Mouse (Mus musculus) left cerebral cortex, postnatal 10 days (tissue): ENCODE results near the gene Cyp2d22. TPM values are rescaled to one million over a fixed set of nuclear protein-coding genes. Genes with fewer than 3 reads are reported as not detected.
"Not testable (repeated sequence)": the region's sequence is repeated elsewhere in the genome, so short reads cannot be mapped to it uniquely, and the experiment has no call there.

Experiments
- DNase-seq, 2 experiments: peaks; one replicate each; pipeline ENCODE4 v3.0.0; 2021 to 2022; ENCODE audit warnings: low spot score in 2 of 2, mixed read lengths in 1 of 2; ENCODE audit errors: extremely low spot score in 1 of 2
- intact Hi-C: fragments of 180-260 bp; cut with DNase I; formaldehyde crosslinking; loops from one replicate; pipeline ENCODE4 v1.15.1; 2025
- total RNA-seq, 2 experiments: library from RNA; stranded (reverse); gene quantifications; 2 replicates each; pipeline ENCODE4 v1.2.3; 2021

Gene Cyp2d22
- total RNA-seq, 2 experiments from 2014 or later, result 10.7 to 11.5 TPM

DNA sequence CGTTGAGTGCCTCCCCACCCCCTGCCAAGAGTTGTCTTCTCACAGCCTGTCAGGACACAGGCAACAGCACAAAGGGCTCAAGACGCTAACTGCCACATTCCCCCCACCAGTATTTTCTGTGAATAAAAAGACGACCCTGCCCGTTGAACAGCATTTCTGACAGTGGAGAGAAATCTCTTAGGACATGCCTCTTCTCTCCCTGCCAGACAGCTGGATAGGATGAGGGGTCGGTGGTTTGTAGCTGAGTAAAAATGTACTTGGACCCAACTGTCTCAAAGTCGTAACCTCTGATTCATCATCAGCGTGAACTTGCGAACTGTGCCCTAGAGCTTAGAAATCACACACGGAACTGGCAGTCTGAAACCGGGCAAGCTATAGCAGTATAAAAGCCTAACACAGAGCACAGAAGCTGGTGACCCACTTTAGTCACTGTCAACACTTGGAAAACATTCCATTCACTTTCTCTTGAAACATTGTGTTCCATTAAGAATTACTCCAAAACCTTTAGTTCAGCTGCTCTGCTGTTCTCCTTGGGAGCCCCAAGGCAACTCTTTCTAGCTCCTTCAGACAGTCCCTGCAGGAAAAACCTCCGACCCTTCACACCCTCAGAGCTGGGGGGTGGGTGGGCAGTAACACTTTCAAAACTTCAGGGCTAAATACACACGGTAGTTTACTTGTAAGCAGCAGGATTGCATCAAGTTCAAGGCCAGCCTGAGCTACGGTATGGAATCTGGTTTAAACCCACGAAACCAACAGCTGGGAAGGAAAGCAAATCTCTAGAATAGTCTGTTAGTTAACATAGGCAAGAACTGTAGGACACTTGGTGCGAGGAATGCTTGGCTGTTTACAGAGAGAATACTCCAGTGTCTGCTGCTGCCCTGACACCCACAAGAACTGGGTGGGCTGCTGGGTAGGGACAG lies 1.5 kb downstream of the Cyp2d22 start:
- DNase-seq, result no peak
- intact Hi-C loops, result no loop called here

DNA sequence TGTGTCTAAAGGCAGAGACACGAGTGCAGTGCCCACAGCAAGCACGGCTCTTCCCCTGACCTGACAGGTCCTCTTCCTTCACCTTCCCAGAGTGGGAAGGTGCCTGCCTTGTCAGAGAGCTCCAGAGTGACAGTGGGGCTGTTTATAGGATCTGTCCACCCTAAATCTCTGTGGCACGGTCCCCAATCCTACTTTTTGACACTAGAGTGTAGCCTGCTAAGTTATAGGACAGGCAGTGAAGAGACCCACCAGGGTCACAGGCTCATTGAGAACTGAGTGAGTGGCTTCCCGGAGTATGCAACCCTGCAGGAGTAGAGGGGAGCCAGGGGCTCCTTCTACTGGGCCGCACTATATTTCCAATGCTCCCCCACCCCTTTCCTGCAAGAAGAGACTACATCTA lies 2.4 kb downstream of the Cyp2d22 start:
- DNase-seq, result no peak
- intact Hi-C loops, result no loop called here

DNA sequence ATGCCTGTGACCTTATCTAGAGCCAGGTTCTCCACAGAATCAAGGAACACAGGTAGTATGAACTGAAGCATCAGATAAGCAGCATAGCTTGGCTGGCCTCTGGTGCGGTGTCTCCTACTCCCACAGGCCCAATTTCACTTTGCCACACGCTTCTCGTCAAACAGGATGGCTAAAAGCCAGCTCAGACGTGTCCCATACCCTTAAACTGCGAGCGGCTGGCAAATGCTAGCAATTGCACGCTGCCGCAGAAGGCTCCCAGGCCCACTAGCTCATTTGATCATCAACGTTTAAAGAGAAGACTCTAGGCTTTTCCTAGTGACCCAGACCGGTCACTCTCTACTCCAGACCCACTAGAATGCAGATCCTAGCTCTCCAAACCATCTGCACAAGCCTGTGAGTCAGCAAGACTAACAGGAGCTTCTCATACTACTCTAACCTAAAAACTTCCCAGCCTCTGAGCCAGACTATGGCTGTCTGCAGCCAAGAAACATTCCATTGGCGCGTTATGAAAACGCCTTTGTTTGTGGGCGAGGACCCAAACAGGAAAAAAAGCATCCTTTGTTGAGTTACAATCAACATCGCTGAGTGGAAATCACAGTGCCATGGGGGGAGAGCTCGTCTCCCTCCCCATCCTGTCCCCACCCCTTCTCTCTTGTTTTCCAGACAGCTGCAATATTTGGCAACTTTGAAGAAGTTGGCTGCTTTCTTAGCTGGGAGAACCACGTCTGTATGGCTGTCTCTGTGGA lies 3.5 kb downstream of the Cyp2d22 start:
- intact Hi-C loops, result no loop called here
- DNase-seq, result peak; percentile 51 to 69

DNA sequence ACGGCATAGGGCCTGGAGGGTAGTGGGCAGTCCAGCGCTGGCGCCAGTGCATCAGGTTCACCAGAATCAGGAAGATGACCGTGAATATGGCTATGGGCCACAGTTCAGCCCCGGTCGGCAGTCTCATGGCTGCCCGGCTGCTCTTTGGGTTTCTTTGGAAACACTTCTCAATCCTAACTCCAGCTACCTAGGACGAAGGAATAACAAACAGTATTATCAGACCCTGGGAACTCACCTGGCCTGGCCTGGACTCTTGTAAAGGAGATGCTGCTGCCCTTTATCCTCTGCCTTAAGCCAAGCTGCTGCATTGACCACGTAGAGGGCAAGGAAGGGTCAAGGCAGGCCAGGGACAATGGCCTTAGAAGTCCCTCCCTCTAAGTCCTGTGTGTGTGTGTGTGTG lies 4.2 kb downstream of the Cyp2d22 start:
- intact Hi-C loops, result no loop called here
- no peak for DNase-seq

DNA sequence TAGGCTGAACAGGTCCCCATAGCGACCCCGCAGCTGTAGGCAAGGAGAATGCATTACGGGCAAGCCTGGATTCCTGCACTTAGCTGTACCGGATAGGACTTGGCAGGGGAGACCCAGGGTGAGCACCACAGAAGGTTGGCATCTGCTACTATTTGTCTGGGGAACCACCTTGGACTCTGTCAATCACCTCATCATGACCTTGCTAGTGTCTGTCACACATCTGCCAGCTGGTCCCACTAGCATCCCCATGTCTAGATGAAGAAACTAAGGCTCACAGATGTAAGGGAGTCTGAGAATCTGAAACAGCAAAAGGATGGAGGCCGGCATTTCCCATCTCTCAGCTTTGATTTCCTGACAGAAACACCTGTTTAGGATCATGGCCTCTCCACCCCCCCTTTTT lies 5.6 kb downstream of the Cyp2d22 start:
- DNase-seq, result no peak
- intact Hi-C loops, result no loop called here

DNA sequence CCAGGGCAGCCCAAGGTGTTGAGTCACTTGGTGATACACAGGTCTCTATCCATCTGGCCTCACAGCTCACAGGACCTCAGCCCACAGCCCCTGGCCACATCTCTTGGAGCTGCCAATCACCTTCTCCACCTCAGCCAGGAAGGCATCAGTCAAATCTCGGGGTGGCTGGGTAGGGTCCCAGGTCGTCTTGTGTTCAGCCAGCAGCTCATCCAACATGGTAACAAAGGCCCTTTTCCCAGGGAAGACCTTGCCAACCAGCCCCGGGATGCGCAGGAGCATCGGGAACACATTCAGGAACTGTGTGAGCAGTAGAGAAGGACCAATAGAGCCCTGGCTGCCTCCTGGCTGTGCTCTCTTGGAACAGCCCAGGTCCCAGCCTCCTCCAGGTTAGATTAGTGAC lies 7.1 kb downstream of the Cyp2d22 start:
- no peak for DNase-seq
- intact Hi-C loops, result no loop called here

DNA sequence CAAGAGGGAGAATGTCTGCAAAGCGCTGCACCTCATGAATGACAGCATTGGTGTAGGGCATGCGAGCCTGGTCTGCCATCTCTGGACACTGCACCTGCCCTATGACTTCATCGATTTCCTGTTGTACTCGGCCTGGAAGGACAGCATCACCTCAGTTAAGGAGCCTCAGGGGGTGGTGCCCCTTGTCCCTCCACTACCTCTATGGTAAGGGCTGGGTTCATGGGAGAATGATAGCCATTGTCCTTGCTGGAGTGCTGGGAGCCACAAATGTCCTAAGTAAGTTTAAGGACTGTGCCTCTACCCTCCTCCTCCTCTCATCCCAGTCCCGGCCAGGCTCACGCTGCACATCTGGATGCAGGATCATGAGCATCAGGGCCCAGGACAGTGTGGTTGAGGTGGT lies 7.6 kb downstream of the Cyp2d22 start:
- DNase-seq, result no peak
- intact Hi-C loops, result no loop called here

DNA sequence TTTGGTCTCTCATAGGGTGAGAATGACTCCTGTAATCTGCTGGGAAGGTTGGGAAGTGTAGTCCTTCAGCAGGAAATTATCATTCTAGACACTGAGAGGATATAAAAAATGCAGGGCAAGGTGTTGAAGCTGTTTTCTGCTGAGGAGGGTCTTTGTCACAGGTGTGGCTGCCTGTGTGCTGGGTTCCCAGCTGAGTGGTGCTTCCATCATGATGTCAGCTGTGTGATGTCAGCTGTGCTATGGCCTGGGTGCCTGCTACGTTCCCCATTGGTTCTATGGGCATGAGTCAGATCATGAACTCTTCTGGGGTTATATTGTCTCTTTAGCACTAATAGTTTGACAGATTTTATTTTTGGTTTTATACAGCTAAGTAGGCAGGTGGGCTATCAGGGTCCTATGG lies 11.2 kb downstream of the Cyp2d22 start:
- DNase-seq, result no peak
- intact Hi-C loops, result no loop called here

DNA sequence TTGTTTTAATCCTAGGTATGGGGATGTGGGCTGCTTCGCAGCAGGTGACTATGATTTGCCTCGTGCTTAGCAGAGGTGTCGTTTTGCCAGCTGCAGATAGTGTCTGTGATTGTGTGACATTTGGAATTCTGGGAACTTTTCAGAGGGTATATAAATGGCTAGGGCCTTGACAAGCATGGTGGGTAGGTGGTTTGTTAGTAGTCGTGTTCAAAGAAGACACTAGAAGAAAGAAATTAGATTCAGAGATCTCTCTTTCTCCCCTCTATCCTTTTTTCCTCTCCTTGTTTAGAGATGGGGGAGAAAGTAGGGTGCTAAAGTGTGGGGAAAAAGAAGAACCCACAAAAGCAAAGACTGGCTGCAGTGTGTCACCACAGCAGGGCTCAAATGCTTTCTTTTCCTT lies 11.9 kb downstream of the Cyp2d22 start:
- no peak for DNase-seq
- intact Hi-C loops, result no loop called here

DNA sequence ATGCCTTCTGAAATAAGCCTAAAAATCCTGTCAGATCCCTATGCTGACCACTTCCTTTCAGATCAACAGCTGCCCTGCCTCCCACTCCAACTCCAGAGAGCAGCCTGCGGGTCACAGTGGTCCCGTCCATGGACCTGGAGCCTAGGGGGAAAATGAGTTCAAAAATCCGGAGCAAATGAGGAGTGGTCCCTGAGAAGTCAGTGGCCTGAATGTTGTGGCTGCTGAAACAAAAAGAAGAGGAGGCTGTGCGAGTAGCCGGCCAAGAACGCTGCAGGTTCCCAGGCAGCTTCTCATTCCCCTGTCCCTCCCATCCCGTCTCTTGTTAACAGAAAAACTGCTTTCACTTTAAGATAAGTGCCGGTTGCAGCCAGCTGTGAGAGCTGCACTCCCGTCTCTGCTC lies 15.5 kb downstream of the Cyp2d22 start:
- intact Hi-C loops, DNase-seq: not testable (repeated sequence)

DNA sequence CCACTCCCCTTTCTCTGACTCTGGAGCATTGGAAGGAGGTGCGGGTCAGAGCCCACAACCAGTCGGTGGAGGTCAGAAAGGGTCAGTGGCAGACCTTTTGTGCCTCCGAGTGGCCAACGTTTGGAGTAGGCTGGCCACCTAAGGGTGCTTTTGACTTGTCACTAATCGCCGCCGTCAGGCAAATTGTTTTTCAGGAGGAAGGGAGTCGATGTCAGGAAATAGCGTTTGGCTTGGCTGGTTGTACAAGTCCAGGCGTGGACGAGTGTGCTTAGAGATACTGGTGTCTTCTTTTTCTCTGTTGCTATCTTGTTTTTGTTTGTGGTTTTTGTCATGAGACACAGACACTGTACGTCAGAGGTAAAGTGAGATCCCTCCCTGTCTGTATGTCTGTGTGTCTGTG lies 16.3 kb downstream of the Cyp2d22 start:
- DNase-seq, intact Hi-C loops: not testable (repeated sequence)

DNA sequence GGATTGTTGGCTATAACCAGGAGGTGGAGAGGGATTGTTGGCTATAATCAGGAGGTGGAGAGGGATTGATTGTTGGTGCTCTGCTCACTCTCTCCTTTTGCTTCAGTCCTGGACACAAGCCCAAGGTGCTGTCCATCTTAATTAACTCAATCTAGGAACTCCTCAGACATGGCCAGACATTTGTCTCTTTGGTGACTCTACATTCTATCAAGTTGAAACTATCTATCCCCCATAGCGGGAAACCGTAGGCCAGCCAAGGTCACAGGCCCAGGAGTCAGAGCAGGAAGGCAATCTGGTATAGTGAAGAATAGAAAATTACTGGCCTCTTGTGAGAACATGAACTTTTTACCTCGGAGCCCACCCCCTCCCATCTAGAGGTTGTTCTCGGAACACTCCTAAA lies 17.8 kb downstream of the Cyp2d22 start:
- intact Hi-C loops, result no loop called here
- DNase-seq, result no peak

DNA sequence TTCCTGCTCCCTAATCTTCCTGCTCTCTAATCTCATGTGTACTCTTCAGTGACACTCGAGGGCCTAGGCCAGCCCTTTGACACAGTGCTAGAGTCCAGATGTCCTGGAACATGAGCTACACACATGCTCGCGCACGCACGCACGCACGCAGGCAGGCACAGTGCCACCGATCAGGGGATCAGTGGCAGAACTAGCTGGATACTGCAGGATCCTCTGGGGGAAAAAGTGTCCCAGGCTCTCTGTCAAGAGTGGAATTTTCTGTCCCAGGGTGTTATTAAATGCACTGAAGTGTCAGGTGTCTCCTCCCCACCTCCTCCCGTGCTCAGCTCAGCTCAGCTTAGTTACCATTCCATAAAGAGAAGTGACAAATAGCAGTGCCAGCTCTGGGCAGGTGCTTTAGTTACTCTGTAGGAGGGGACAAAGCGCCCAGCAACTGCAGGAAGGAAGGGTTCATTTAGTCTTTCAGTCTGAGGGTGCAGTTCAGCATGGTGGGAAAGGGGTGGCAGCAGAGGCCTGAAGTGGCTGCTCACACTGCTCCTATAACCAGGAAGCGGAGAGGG lies 18.5 kb downstream of the Cyp2d22 start:
- no peak for DNase-seq
- intact Hi-C loops, result no loop called here

DNA sequence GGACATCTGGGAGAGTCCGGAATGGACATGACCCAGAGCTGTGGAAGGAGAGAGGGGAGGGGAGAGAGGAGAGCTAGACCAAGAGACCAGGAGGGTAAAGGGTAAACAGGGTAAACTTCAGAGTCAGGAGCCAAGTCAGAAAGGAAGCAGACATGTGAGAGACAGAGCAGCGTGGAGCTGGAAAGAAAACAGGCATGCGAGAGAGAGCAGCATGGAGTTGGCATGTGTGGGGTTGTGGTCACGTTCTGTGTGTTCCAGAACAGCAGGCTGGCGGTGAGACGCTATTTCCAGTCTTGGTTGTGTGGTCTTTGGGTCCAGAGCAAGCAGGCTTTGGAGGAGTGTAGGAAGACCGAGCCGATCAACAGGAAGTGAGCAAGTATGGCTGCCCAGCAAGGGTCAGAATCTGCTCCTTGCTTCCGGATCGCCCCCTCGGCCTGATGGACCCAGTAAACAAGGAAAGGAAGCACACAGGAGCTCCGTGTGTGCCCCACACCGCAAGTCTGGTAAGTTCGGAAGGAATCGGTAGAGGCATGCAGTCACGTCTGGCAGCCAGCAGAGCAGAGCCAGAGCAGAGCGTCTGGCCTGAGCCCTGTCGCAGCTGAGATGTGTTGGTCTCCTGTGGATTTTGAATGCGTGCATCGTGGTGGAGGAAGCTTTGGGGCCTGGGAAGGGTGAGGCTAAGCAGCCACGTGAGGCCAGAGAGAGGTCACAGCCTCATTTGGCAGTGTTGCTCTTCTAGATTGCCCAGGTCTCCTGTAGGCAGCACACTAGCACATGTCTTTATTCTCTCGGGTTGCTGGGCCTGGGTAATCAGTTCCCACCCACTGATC lies 21.4 kb downstream of the Cyp2d22 start:
- peak in 1 of 2 experiments; percentile 45 for DNase-seq
- intact Hi-C loops, result no loop called here

DNA sequence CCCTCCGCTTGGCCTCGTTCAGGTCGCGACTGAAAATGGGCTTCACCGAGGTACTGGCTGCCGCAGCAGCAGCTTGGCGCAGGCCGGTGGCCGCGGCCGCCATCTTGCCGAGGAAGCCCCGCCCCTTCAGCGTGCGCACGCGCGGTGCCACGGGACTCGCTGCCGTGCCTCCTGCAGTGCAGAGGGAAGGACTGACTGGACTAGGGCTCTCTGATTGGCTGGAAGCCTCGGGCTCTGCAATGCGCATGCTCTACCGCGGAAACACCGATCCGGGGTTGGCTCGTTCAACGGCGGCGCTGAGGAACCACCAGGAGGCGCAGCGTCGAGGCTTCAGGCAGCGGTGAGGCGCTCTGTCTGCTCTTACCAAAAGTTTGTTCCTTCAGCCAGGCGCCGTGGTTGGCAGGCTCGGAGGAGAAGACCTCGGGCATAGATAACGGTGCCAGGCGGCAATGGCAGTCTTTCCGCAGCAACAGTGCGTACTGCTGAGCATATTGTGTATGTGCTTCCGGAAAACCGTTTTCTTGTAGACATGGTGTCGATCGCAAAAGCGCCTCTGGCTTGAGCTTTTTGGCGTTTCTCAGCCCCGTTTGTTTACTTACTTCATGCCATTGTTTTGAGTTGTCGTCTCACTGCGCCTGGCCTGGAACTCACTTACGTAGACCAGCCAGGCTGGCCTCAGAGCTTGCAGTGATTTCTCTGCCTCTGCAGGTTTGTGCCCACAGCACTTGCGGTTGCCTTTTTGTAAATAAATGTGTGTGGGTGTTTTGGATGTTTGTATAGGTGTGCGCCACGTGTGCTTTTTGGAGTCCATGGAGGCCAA lies 25.7 kb downstream of the Cyp2d22 start, which contains the start of gene Ndufa6:
Gene Ndufa6 (minus strand): TSS at position 197 of the 820 bp plus-strand sequence.
- peak; percentile 97 to 98 for DNase-seq
- intact Hi-C loops, result loop anchor here (2.0 kb wide), 1 partner anchor 62 kb away; no protein-coding TSS in a partner anchor

DNA sequence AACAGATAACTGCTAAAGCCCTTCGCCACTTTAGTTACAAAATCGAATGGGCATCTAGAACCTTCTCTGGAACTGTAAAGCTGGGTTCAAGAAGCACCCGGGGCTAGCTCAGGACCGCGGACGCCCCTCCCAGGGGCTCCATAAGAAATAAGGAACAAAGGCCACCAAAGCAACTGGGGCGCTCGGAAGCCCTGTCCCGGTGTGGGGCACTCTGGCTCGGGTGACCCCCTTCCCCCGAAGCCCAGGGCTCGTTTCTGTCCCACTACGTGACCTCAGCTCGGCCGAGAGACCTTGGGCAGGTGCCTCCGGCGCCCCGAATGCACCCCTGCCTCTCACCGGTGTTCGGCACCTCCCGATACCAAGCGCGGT lies 26.3 kb downstream of the Cyp2d22 start:
- intact Hi-C loops, result loop anchor here (2.0 kb wide), 1 partner anchor 63 kb away; no protein-coding TSS in a partner anchor
- DNase-seq, result no peak

DNA sequence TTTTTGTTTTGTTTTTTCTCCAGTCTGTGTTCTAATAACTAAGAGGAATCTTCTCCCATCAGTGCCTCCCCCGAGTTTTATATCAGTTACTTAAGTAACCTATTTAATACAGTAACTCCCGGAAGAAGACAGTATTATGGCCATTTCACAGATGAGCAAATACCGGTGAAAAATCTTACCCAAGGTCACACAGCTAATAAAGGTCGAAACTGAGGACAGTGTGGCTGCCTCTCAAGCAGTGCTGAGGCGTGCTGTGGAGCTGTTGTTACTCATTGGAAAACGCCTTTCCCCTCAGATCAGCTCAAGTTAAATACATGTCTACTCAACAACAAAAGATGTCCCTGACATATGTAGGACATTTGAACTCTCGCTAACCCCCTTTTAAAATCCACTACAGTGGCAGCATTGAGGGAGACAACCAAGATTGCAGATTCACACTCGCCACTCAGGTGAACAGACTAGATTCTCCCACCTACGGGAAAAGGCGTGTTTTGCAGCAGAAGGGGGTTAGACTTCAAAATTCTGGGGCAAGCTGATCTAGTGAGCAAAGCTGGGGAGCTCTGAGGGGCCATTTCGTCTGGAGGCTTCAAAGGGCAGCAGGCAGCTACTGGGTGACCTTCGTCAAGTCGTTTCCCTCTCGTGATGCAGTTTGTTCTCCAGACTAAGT lies 26.8 kb downstream of the Cyp2d22 start:
- DNase-seq, result no peak
- intact Hi-C loops, result no loop called here

DNA sequence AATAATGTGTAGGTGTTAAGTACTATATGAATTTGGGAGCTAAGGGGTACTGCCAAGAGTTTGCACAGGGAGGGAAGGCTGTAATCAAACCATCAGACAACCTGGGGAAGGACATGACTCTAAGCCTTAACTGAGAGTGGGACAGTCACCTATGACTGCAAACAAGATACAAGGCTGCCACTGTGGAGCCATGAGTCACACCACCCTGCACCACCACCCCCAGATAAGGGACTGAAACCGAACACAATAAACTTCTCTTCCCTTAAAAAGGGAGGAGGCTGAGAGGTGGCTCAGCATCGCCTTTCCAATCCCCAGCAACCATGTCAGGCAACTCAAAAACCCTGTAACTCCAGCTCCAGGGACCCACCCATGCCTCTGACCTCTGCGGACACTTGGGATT lies 28.6 kb downstream of the Cyp2d22 start:
- intact Hi-C loops, result no loop called here

More for the DNA sequence above, 28.6 kb downstream of the Cyp2d22 start:
- DNase-seq, result no peak
